Mouse (Mus musculus) forebrain, embryonic 12.5 days (tissue): ENCODE measurements at regions not wholly inside any gene's neighbourhood (a gene's known extent, or its start where the extent isn't known, plus 50 kb on each side); places are given as distances from the start of the nearest gene placed in this dataset.

Experiments used
- ATAC-seq: fragments of 200-750 bp; cut with Nextera tagmentation; 2 replicates; pipeline ENCODE4 v1.8.0; 2017; ENCODE audit warnings: moderate TSS enrichment; ENCODE audit not compliant: low FRiP score
- H3K27ac ChIP-seq: fragments of 300-500 bp; sonication (generic); 2 replicates; pipeline ENCODE4 v1.5.1; 2016; ENCODE audit warnings: mild to moderate bottlenecking
- H3K27me3 ChIP-seq: fragments of 300-500 bp; sonication (generic); 2 replicates; pipeline ENCODE4 v1.6.1; 2016; ENCODE audit warnings: mild to moderate bottlenecking
- H3K36me3 ChIP-seq: fragments of 300-500 bp; sonication (generic); replicated peaks from 2 replicates; pipeline ENCODE4 v1.6.1; 2016; ENCODE audit warnings: mild to moderate bottlenecking
- H3K4me1 ChIP-seq: fragments of 300-500 bp; sonication (generic); 2 replicates; pipeline ENCODE4 v1.6.1; 2016
- H3K4me2 ChIP-seq: fragments of 300-500 bp; sonication (generic); 2 replicates; pipeline ENCODE4 v1.6.1; 2016; ENCODE audit warnings: mild to moderate bottlenecking, moderate library complexity
- H3K4me3 ChIP-seq: fragments of 300-500 bp; sonication (generic); replicated peaks from 2 replicates; pipeline ENCODE4 v1.5.1; 2016; ENCODE audit warnings: mild to moderate bottlenecking
- H3K9ac ChIP-seq: fragments of 300-500 bp; sonication (generic); 2 replicates; pipeline ENCODE4 v1.6.1; 2016; ENCODE audit warnings: mild to moderate bottlenecking
- H3K9me3 ChIP-seq: fragments of 300-500 bp; sonication (generic); 2 replicates; pipeline ENCODE4 v1.6.1; 2016
- WGBS: fragments of 180-500 bp; shearing (Covaris S2); methylation state at CpG from one replicate; pipeline ENCODE4 v1.1.7; 2016; 5-methylcytosine and 5-hydroxymethylcytosine counted together

GRCm38 (mm10) chr8:93698508-93698907, 111.3 kb upstream of the Gnao1 start:
- Histone ChIP-seq H3K9me3 (no peaks in the 10 kb centered on the region), H3K27me3 (no peaks in the 10 kb centered on the region), H3K4me1 (no peaks in the 10 kb centered on the region), H3K4me2 (no peak overlapping the region), H3K36me3 (no peaks in the 10 kb centered on the region), H3K4me3 (no peak overlapping the region), H3K9ac (no peak overlapping the region), H3K27ac (no peak overlapping the region)
- no peak for ATAC-seq
- 91% methylated on average over 3 of the region's 3 CpGs for WGBS

DNA sequence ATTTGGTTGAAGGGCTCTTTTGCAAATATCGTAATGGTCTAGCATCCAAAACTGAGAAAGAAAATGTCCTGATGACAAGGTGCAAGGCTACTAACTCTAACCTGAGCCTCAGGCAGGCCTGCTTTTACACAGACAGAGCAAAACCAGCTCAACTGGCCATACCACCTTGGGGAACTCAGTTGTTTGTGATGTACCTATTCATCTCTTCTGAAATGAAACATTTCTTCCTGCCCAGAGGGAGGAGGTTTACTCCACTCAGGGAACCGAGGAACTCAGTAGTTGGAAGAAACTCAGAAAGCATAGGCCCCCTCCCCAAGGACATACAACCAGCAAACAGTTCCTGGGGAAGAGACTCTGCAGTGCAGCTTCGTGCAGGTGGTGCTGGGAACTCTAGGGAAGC, 108.4 kb upstream of the Gnao1 start:
- Histone ChIP-seq H3K4me3 (no peak overlapping the region), H3K27me3 (no peaks in the 10 kb centered on the region), H3K36me3 (no peaks in the 10 kb centered on the region), H3K9ac (no peak overlapping the region), H3K27ac (no peak overlapping the region), H3K9me3 (no peaks in the 10 kb centered on the region), H3K4me2 (no peak overlapping the region), H3K4me1 (no peaks in the 10 kb centered on the region)
- whole genome bisulfite sequencing = 75% methylated on average over 3 of the region's 3 CpGs
- no peak for ATAC-seq

DNA sequence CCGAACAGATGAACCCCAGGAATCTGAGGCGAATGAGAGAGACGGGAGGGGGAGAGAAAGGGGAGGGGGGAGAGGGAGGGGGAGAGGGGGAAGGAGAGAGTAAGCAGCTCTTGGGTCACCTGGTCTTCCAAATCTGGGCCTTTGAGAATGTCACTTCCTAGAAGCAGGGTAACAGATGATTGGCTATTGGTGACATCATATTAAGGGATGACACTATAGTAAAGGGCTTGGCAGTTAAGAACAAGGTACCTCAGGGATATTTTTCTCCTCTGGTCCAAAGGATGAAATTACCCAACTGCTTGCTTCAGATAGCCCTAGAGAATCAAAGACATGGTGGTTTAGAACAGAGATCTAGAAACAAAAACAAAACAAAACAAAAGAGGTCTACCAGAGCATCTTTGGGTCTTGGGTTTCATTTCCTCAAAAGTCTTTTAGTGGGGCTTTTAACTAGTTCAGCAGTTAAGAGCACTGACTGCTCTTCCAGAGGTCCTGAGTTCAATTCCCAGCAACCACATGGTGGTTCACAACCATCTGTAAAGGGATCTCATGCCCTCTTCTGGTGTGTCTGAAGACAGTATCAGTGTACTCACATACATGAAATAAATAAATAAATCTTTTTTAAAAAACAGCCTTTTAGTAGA, 97.6 kb upstream of the Gnao1 start:
- 86% methylated on average over 3 of the region's 3 CpGs for WGBS
- Histone ChIP-seq H3K36me3 (no peaks in the 10 kb centered on the region), H3K4me3 (no peak overlapping the region), H3K4me2 (no peak overlapping the region), H3K9me3 (no peaks in the 10 kb centered on the region), H3K9ac (no peak overlapping the region), H3K4me1 (no peaks in the 10 kb centered on the region), H3K27me3 (no peaks in the 10 kb centered on the region), H3K27ac (no peak overlapping the region)
- no peak for ATAC-seq

- H3K4me1 ChIP-seq = no peaks in the 10 kb centered on the region
- ATAC-seq = no peak
Observed at GRCm38 (mm10) chr8:93713221-93713620, 96.5 kb upstream of the Gnao1 start.

GRCm38 (mm10) chr8:93724896-93725489, 84.8 kb upstream of the Gnao1 start:
- H3K27ac ChIP-seq = no peak overlapping the region
- no peaks in the 10 kb centered on the region for H3K27me3 ChIP-seq
- no peak overlapping the region for H3K9ac ChIP-seq
- 92% methylated on average over 15 of the region's 15 CpGs for WGBS
- no peaks in the 10 kb centered on the region for H3K9me3 ChIP-seq
- no peaks in the 10 kb centered on the region for H3K36me3 ChIP-seq
- H3K4me3 ChIP-seq = no peak overlapping the region
- H3K4me1 ChIP-seq = peaks cover 16% of the 10 kb centered on the region
- no peak overlapping the region for H3K4me2 ChIP-seq
- no peak for ATAC-seq

More at GRCm38 (mm10) chr8:93713221-93713620, 96.5 kb upstream of the Gnao1 start:
- Histone ChIP-seq H3K36me3 (no peaks in the 10 kb centered on the region), H3K9me3 (no peaks in the 10 kb centered on the region), H3K27me3 (no peaks in the 10 kb centered on the region), H3K4me2 (no peak overlapping the region), H3K27ac (no peak overlapping the region), H3K4me3 (no peak overlapping the region), H3K9ac (no peak overlapping the region)
- 89% methylated on average over 2 of the region's 2 CpGs for WGBS

GRCm38 (mm10) chr8:93729124-93729930, 80.4 kb upstream of the Gnao1 start:
- H3K27ac ChIP-seq = 0 out of 2 replicates have a peak overlapping the region, but pooled peaks have one; percentile 56
- H3K27me3 ChIP-seq = no peaks in the 10 kb centered on the region
- no peak overlapping the region for H3K9ac ChIP-seq
- no peak overlapping the region for H3K4me3 ChIP-seq
- H3K9me3 ChIP-seq = no peaks in the 10 kb centered on the region
- peaks cover 23% of the 10 kb centered on the region for H3K4me1 ChIP-seq
- no peak; the same call in 1 of the 2 replicates for ATAC-seq
- no peak overlapping the region for H3K4me2 ChIP-seq
- 56% methylated on average over 15 of the region's 15 CpGs for WGBS
- no peaks in the 10 kb centered on the region for H3K36me3 ChIP-seq

DNA sequence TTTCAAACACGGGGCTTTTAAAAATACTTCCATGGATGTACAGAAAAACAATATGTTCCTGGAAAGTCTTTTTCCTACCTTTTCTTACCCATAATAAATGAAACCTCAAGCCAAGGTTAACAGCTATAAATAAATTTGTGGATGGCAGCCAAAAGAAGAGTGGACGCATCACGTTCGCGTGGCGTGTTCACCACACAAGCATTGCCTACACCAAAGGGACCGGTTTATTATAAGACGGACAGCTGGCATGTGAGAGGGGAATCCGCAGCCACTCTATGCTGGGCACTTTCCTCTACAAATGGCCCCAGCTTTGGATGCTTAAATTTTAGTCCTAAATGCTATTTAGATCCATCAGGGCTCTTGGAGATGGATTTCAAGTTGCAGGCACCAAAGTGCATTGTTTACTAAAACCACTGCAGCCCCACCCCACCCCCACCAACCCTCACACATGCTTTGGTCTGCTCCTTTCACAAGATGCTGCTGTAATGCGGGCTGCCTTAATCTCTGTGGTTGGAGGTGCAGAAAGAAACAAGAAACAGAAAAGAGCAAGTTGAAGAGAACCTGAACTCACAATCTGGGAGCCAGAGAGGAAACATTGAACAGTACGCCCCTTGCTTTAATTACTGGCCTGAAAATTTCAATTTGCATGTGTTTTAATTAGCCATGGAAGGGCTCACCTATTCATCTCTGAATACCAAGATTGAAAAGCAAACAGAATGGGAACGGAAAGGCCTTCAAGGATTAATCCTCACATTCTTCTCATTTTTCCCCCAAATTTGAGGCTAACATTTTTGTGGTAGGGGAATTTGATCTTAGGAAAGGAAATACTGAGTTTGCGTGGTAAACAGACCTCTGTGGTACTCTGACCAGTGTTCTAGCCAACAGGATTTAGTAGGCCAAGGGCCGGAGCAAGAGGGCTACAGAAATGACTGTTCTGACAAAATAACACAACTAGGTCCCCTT, 78.7 kb upstream of the Gnao1 start:
- Histone ChIP-seq H3K4me1 (peaks cover 23% of the 10 kb centered on the region), H3K4me3 (no peak overlapping the region), H3K9me3 (no peaks in the 10 kb centered on the region), H3K4me2 (peak overlapping the region; percentile 19), H3K27ac (peak overlapping the region; percentile 77), H3K36me3 (no peaks in the 10 kb centered on the region), H3K27me3 (no peaks in the 10 kb centered on the region), H3K9ac (no peak overlapping the region)
- 29% methylated on average over 14 of the region's 14 CpGs for WGBS
- peak; percentile 72; the same call in 1 of the 2 replicates for ATAC-seq

- WGBS = 65% methylated on average over 4 of the region's 4 CpGs
- ATAC-seq = peak; percentile 36; the same call in 1 of the 2 replicates
- Histone ChIP-seq H3K36me3 (no peaks in the 10 kb centered on the region), H3K9ac (no peak overlapping the region), H3K27ac (no peak overlapping the region), H3K9me3 (no peaks in the 10 kb centered on the region), H3K27me3 (no peaks in the 10 kb centered on the region), H3K4me2 (no peak overlapping the region), H3K4me1 (peaks cover 14% of the 10 kb centered on the region), H3K4me3 (no peak overlapping the region)
Observed at GRCm38 (mm10) chr8:93734818-93735217, 74.9 kb upstream of the Gnao1 start.

- Histone ChIP-seq H3K9ac (no peak overlapping the region), H3K4me2 (no peak overlapping the region), H3K36me3 (no peaks in the 10 kb centered on the region), H3K4me1 (no peaks in the 10 kb centered on the region; the same call in 1 of the 2 replicates), H3K4me3 (no peak overlapping the region), H3K27me3 (no peaks in the 10 kb centered on the region), H3K27ac (no peak overlapping the region), H3K9me3 (no peaks in the 10 kb centered on the region)
- ATAC-seq = no peak; the same call in 1 of the 2 replicates
- 55% methylated on average over 3 of the region's 3 CpGs for WGBS
Observed at GRCm38 (mm10) chr8:93740281-93740680, 69.5 kb upstream of the Gnao1 start.

DNA sequence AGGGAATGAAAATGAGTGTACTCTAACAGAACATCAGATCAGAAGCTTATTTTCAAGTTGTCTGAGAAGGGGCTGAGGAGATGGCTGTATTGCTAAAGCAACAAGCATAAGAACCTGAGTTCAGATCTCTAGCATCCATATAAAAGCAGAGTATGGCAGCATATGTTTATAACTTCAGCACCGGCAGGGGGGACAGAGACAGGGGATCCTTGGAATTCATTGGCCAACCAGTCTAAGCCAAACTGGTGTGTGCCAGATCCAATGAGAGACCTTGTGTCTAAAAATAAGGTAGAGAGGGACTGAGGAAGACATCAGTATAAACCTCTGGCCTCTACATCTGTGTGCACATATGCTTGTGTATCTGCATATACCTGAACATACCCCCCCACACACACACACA, 61.0 kb upstream of the Gnao1 start:
- Histone ChIP-seq H3K4me1 (peaks cover 3% of the 10 kb centered on the region; the same call in 1 of the 2 replicates), H3K9me3 (no peaks in the 10 kb centered on the region), H3K27me3 (no peaks in the 10 kb centered on the region), H3K4me2 (no peak overlapping the region), H3K36me3 (no peaks in the 10 kb centered on the region), H3K4me3 (no peak overlapping the region), H3K27ac (no peak overlapping the region), H3K9ac (no peak overlapping the region)
- no peak for ATAC-seq
- WGBS = 77% methylated on average over 1 of the region's 1 CpGs

- Histone ChIP-seq H3K4me1 (peaks cover 3% of the 10 kb centered on the region; the same call in 1 of the 2 replicates), H3K4me2 (no peak overlapping the region), H3K9ac (no peak overlapping the region), H3K27me3 (no peaks in the 10 kb centered on the region), H3K27ac (no peak overlapping the region), H3K9me3 (no peaks in the 10 kb centered on the region), H3K36me3 (no peaks in the 10 kb centered on the region), H3K4me3 (no peak overlapping the region)
- no peak for ATAC-seq
- WGBS = 21% methylated on average over 2 of the region's 2 CpGs
Observed at GRCm38 (mm10) chr8:93750921-93751320, 58.8 kb upstream of the Gnao1 start.
